Mouse (Mus musculus): ENCODE data around the gene Mrpl27. TPM values are rescaled to one million over a fixed set of nuclear protein-coding genes. Genes with fewer than 3 reads are reported as not detected.

Gene Mrpl27
- 16.2 and 23.4 TPM in 2 replicates for polyA plus RNA-seq (2012; rRNA removed; ENCODE audit: low replicate concordance)

GRCm38 (mm10) chr11:94653663-94654436 is at the start of gene Mrpl27, which contains the start of gene Eme1:
Mrpl27 (plus strand) TSS chr11:94653767.
Eme1 (minus strand) TSS chr11:94653964.

GRCm38 (mm10) chr11:94629199-94629883 is 24.2 kb upstream of the Mrpl27 start, which contains the start of gene Lrrc59:
Lrrc59 (plus strand) TSS chr11:94629767.

GRCm38 (mm10) chr11:94676754-94677606 is 23.4 kb downstream of the Mrpl27 start, which contains the start of gene Xylt2:
Xylt2 (minus strand) TSS chr11:94677515.

GRCm38 (mm10) chr11:94704472-94704871 is 50.9 kb downstream of the Mrpl27 start, which contains the start of gene Gm11541:
Gm11541 (minus strand) TSS chr11:94704499.

Other genes with a start within 250 kb of the Mrpl27 start
- gene Cacna1g, start 179.6 kb upstream of the Mrpl27 start, polyA plus RNA-seq (2012; rRNA removed; ENCODE audit: low replicate concordance), result 7.5 and 15.5 TPM in 2 replicates
- gene Spata20, start 167.6 kb upstream of the Mrpl27 start, polyA plus RNA-seq (2012; rRNA removed; ENCODE audit: low replicate concordance), result 0.08 TPM in 1 of 2 replicates, not detected in the other
- 4.1 and 10.7 TPM in 2 replicates for gene Epn3, start 153.8 kb upstream of the Mrpl27 start, polyA plus RNA-seq (2012; rRNA removed; ENCODE audit: low replicate concordance)
- gene Mycbpap, start 132.0 kb upstream of the Mrpl27 start, polyA plus RNA-seq (2012; rRNA removed; ENCODE audit: low replicate concordance), result 1.9 and 2.7 TPM in 2 replicates
- gene Rsad1, start 104.5 kb upstream of the Mrpl27 start, polyA plus RNA-seq (2012; rRNA removed; ENCODE audit: low replicate concordance), result 4.8 and 7.6 TPM in 2 replicates
- 1.3 and 66.7 TPM in 2 replicates for gene Chad, start 88.7 kb upstream of the Mrpl27 start, polyA plus RNA-seq (2012; rRNA removed; ENCODE audit: low replicate concordance)
- gene Acsf2, start 51.9 kb upstream of the Mrpl27 start, polyA plus RNA-seq (2012; rRNA removed; ENCODE audit: low replicate concordance), result 29.7 and 35.2 TPM in 2 replicates
- gene Lrrc59, start 24.0 kb upstream of the Mrpl27 start, polyA plus RNA-seq (2012; rRNA removed; ENCODE audit: low replicate concordance), result 115 and 176 TPM in 2 replicates
- gene Eme1, start 197 bp downstream of the Mrpl27 start, polyA plus RNA-seq (2012; rRNA removed; ENCODE audit: low replicate concordance), result 0.92 and 1.4 TPM in 2 replicates
- gene Xylt2, start 23.7 kb downstream of the Mrpl27 start, polyA plus RNA-seq (2012; rRNA removed; ENCODE audit: low replicate concordance), result 23.8 and 24.6 TPM in 2 replicates
- gene Gm11541, start 50.7 kb downstream of the Mrpl27 start, polyA plus RNA-seq (2012; rRNA removed; ENCODE audit: low replicate concordance), result 0.05 TPM in 1 of 2 replicates, not detected in the other
- 0.09 TPM in 1 of 2 replicates, not detected in the other for gene Cdc34b, start 88.0 kb downstream of the Mrpl27 start, polyA plus RNA-seq (2012; rRNA removed; ENCODE audit: low replicate concordance)
- 0.24 TPM in 1 of 2 replicates, not detected in the other for gene Tmem92, start 128.9 kb downstream of the Mrpl27 start, polyA plus RNA-seq (2012; rRNA removed; ENCODE audit: low replicate concordance)

All from duodenum, adult 2 months (tissue).